Mouse (Mus musculus): ENCODE results near the gene Ly6g6c. TPM values are rescaled to one million over a fixed set of nuclear protein-coding genes. Genes with fewer than 3 reads are reported as not detected.
A peak's percentile ranks its signal among the peaks of the same experiment; 100 is the strongest.
"Not testable (repeated sequence)": the region's sequence is repeated elsewhere in the genome, so short reads cannot be mapped to it uniquely, and the experiment has no call there.

Gene Ly6g6c
- polyA plus RNA-seq, 1 experiment from 2014 or later, result not detected

- Histone ChIP-seq H3K36me3 (no peaks in the 10 kb centered on the region), H3K4me3 (replicated peaks) (no peak overlapping the region), H3K4me2 (no peak overlapping the region), H3K4me1 (replicated peaks) (peaks cover 8% of the 10 kb centered on the region), H3K9ac (replicated peaks) (no peak overlapping the region), H3K9me3 (no peaks in the 10 kb centered on the region), H3K27ac (no peak overlapping the region), H3K27me3 (no peaks in the 10 kb centered on the region)
- 69% methylated on average over 8 of the region's 8 CpGs for WGBS
- no peak for ATAC-seq (ENCODE audit: insufficient number of reproducible peaks, insufficient read depth, low FRiP score, low TSS enrichment, low read depth)
These were observed 32.8 kb upstream of the Ly6g6c start for GRCm38 (mm10) chr17:35032323-35032870.

DNA sequence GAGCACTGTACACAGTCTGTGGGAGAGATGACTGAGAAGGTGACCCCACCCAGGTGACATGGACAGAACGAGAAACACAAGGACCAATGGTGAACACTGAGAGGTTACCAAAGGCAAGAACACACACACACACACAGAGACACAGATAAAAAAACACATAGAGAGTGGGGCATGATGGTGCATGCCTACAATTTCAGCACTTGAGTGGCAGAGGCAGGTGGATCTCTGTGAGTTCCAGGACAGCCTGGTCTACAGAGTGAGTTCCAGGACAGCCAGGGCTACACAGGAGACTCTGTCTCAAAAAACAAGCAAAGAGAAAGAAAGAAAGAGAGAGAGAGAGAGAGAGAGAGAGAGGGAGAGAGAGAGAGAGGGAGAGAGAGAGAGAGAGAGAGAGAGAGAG lies 31.5 kb upstream of the Ly6g6c start:
- not testable (repeated sequence) for H3K27ac ChIP-seq; H3K4me2 ChIP-seq; H3K4me3 ChIP-seq (replicated peaks); H3K36me3 ChIP-seq; H3K4me1 ChIP-seq (replicated peaks); H3K9me3 ChIP-seq; H3K9ac ChIP-seq (replicated peaks); ATAC-seq (ENCODE audit: insufficient number of reproducible peaks, insufficient read depth, low FRiP score, low TSS enrichment, low read depth); H3K27me3 ChIP-seq
- WGBS, result 80% methylated on average over 1 of the region's 1 CpGs

DNA sequence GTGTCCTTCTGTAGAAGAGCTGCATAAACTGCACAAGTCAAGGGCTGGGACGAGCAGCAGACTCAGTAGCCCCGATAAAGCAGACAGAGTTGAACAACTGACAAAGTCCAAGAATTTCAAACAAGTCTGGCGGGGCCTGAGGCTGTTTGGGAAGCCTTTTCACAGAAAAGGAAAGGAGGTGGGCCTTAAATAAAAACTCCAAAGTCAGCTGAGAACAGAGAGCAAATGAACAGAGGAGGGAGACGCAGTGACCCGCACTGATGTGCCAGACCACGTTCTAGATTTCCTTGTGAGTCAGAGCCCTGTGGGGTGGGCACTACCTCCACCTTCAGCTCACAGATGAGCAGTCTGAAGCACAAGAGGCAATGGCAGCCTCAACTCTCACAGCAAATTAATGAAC lies 30.3 kb upstream of the Ly6g6c start:
- H3K4me1 ChIP-seq (replicated peaks), result peaks cover 2% of the 10 kb centered on the region; the same call in 1 of the 2 replicates
- no peak overlapping the region for H3K9ac ChIP-seq (replicated peaks)
- no peaks in the 10 kb centered on the region for H3K36me3 ChIP-seq
- no peak overlapping the region for H3K4me3 ChIP-seq (replicated peaks)
- WGBS, result 82% methylated on average over 6 of the region's 6 CpGs
- H3K9me3 ChIP-seq, result no peaks in the 10 kb centered on the region
- no peak overlapping the region for H3K27ac ChIP-seq
- H3K27me3 ChIP-seq, result no peaks in the 10 kb centered on the region
- no peak overlapping the region for H3K4me2 ChIP-seq
- no peak for ATAC-seq (ENCODE audit: insufficient number of reproducible peaks, insufficient read depth, low FRiP score, low TSS enrichment, low read depth)

- WGBS, result 85% methylated on average over 11 of the region's 11 CpGs
- H3K36me3 ChIP-seq, result no peaks in the 10 kb centered on the region
- ATAC-seq (ENCODE audit: insufficient number of reproducible peaks, insufficient read depth, low FRiP score, low TSS enrichment, low read depth), result no peak
These were observed 25.9 kb upstream of the Ly6g6c start for GRCm38 (mm10) chr17:35039121-35039873.

DNA sequence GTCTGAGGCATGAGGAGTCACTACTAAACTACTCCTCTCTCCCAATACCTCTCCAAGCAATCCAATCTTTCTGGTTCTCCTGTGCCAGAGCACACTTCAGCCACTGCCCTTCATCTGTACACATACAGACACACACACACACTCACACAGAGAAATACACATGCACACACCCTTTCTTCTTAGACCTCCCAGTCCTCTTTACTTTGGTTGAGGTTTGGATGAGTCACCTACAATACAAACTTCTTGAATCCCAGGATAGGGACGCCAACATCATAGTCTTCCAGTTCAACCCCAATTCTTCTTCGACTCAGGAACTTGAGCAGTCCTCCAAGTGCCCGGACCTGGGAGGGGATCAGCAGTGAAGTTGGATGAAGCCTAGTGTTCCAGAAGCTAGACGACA lies 21.4 kb upstream of the Ly6g6c start:
- WGBS, result 78% methylated on average over 4 of the region's 4 CpGs
- no peaks in the 10 kb centered on the region for H3K9me3 ChIP-seq
- H3K9ac ChIP-seq (replicated peaks), result no peak overlapping the region
- H3K27me3 ChIP-seq, result no peaks in the 10 kb centered on the region
- H3K27ac ChIP-seq, result no peak overlapping the region
- ATAC-seq (ENCODE audit: insufficient number of reproducible peaks, insufficient read depth, low FRiP score, low TSS enrichment, low read depth), result no peak
- H3K36me3 ChIP-seq, result no peaks in the 10 kb centered on the region
- no peak overlapping the region for H3K4me2 ChIP-seq
- no peak overlapping the region for H3K4me3 ChIP-seq (replicated peaks)
- H3K4me1 ChIP-seq (replicated peaks), result peaks cover 26% of the 10 kb centered on the region

More at GRCm38 (mm10) chr17:35039121-35039873, 25.9 kb upstream of the Ly6g6c start:
- Histone ChIP-seq H3K27me3 (no peaks in the 10 kb centered on the region), H3K4me1 (replicated peaks) (no peaks in the 10 kb centered on the region), H3K4me2 (no peak overlapping the region), H3K27ac (no peak overlapping the region), H3K4me3 (replicated peaks) (no peak overlapping the region), H3K9ac (replicated peaks) (no peak overlapping the region), H3K9me3 (no peaks in the 10 kb centered on the region)

- peak overlapping the region; percentile 45; the same call in 1 of the 2 replicates for H3K27ac ChIP-seq
- H3K9me3 ChIP-seq, result no peaks in the 10 kb centered on the region
- H3K9ac ChIP-seq (replicated peaks), result peak overlapping the region; percentile 84; the same call in 1 of the 2 replicates
These were observed 20.0 kb upstream of the Ly6g6c start for GRCm38 (mm10) chr17:35044904-35045806.

GRCm38 (mm10) chr17:35045807-35046680 lies 19.1 kb upstream of the Ly6g6c start:
- peak overlapping the region; percentile 84 for H3K9ac ChIP-seq (replicated peaks)
- peak overlapping the region; percentile 94 for H3K4me2 ChIP-seq
- WGBS, result 5% methylated on average over 48 of the region's 48 CpGs
- H3K27me3 ChIP-seq, result no peaks in the 10 kb centered on the region
- H3K27ac ChIP-seq, result peak overlapping the region; percentile 89
- peaks cover 39% of the 10 kb centered on the region for H3K4me1 ChIP-seq (replicated peaks)
- no peaks in the 10 kb centered on the region for H3K9me3 ChIP-seq
- H3K36me3 ChIP-seq, result no peaks in the 10 kb centered on the region
- H3K4me3 ChIP-seq (replicated peaks), result peak overlapping the region; percentile 62
- ATAC-seq (ENCODE audit: insufficient number of reproducible peaks, insufficient read depth, low FRiP score, low TSS enrichment, low read depth), result no peak; the same call in 1 of the 2 replicates

More at GRCm38 (mm10) chr17:35044904-35045806, 20.0 kb upstream of the Ly6g6c start:
- WGBS, result 87% methylated on average over 7 of the region's 7 CpGs
- H3K27me3 ChIP-seq, result no peaks in the 10 kb centered on the region
- peaks cover 39% of the 10 kb centered on the region for H3K4me1 ChIP-seq (replicated peaks)
- no peak for ATAC-seq (ENCODE audit: insufficient number of reproducible peaks, insufficient read depth, low FRiP score, low TSS enrichment, low read depth)
- no peaks in the 10 kb centered on the region for H3K36me3 ChIP-seq
- H3K4me3 ChIP-seq (replicated peaks), result peak overlapping the region; percentile 62
- H3K4me2 ChIP-seq, result peak overlapping the region; percentile 94

DNA sequence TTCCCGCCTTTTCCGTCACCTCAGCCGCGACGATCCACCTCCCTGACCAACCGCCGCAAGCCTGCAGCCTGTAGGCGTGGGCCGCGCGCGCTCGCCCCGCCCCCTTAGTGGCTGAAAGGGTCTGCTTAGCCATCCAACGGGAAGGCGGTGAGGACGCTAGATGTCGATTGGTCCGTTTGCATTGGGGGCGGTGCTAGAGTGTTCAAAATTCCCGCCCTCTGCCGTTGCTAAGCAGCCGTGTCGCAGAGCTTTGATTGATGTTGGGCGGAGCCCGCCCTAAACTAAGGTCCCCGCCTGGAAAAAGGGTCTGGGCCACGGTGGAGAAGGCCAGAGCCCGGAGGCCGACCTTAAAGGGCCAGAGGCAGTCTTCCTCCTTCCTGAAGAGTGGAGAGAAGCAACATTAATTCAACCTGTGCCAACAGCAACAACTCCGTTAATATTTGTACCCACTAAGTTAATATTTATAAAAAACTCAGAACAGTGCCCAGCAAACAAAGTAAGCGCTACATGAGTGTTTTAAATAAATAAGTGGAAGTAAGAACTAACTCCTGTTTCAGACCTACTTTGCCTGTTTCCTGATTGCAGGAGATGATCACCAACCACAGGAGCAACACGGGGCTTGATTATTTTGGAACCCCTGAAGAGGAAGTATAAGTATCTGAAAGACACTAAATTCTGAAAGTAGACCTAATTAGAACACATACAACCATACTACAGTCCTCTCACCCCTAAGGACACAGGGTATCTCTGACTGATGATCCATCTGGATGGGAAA lies 18.3 kb upstream of the Ly6g6c start, which contains the start of gene Msh5:
Gene Msh5, minus strand, starts transcription at position 65 of the 775 bp plus-strand sequence.
- Histone ChIP-seq H3K9me3 (no peaks in the 10 kb centered on the region), H3K4me3 (replicated peaks) (peak within 1 kb of the TSS; percentile 62), H3K9ac (replicated peaks) (peak within 1 kb of the TSS; percentile 84), H3K36me3 (no peaks in the 10 kb centered on the region), H3K27ac (peak within 1 kb of the TSS; percentile 89), H3K27me3 (no peaks in the 10 kb centered on the region), H3K4me1 (replicated peaks) (peaks cover 44% of the 10 kb centered on the region), H3K4me2 (peak within 1 kb of the TSS; percentile 94)
- WGBS, result 3% methylated on average over 33 of the region's 33 CpGs
- peak; percentile 97 for ATAC-seq (ENCODE audit: insufficient number of reproducible peaks, insufficient read depth, low FRiP score, low TSS enrichment, low read depth)

- no peak overlapping the region for H3K9ac ChIP-seq (replicated peaks)
- H3K27me3 ChIP-seq, result no peaks in the 10 kb centered on the region
- no peaks in the 10 kb centered on the region for H3K9me3 ChIP-seq
- H3K4me2 ChIP-seq, result no peak overlapping the region
- ATAC-seq (ENCODE audit: insufficient number of reproducible peaks, insufficient read depth, low FRiP score, low TSS enrichment, low read depth), result no peak
- peak overlapping the region; percentile 47 for H3K27ac ChIP-seq
- peaks cover 52% of the 10 kb centered on the region for H3K4me1 ChIP-seq (replicated peaks)
- no peak overlapping the region for H3K4me3 ChIP-seq (replicated peaks)
- peaks cover 5% of the 10 kb centered on the region for H3K36me3 ChIP-seq
- WGBS, result 56% methylated on average over 1 of the region's 1 CpGs
These were observed 17.5 kb upstream of the Ly6g6c start for GRCm38 (mm10) chr17:35047688-35048087.

Measured in limb, embryonic 12.5 days (tissue).